Mouse (Mus musculus) midbrain, embryonic 14.5 days (tissue): ENCODE results near the gene Sorbs1. TPM values are rescaled to one million over a fixed set of nuclear protein-coding genes. Genes with fewer than 3 reads are reported as not detected.

ENCODE experiments used
- ATAC-seq: fragments of 200-750 bp; cut with Nextera tagmentation; 2 replicates; pipeline ENCODE4 v1.8.0; 2017; ENCODE audit warnings: moderate number of reproducible peaks, moderate library complexity; ENCODE audit not compliant: low FRiP score, low TSS enrichment
- DNase-seq: peaks from one replicate; pipeline ENCODE4 v3.0.0-alpha.2; 2015
- H3K27ac ChIP-seq: fragments of 300-500 bp; sonication (generic); replicated peaks from 2 replicates; pipeline ENCODE4 v1.5.1; 2014; ENCODE audit warnings: mild to moderate bottlenecking, low read depth, low read length, moderate library complexity
- H3K27me3 ChIP-seq: fragments of 300-500 bp; sonication (generic); 2 replicates; pipeline ENCODE4 v1.6.1; 2014; ENCODE audit warnings: low read length, control low read depth, mixed read lengths; ENCODE audit not compliant: control insufficient read depth, insufficient read depth
- H3K36me3 ChIP-seq: fragments of 300-500 bp; sonication (generic); 2 replicates; pipeline ENCODE4 v1.6.1; 2014; ENCODE audit warnings: low read length, control low read depth; ENCODE audit not compliant: control insufficient read depth, insufficient read depth
- H3K4me1 ChIP-seq: fragments of 300-500 bp; sonication (generic); 2 replicates; pipeline ENCODE4 v1.6.1; 2014; ENCODE audit warnings: mild to moderate bottlenecking, antibody characterized with exemption, low read length, control low read depth; ENCODE audit not compliant: control insufficient read depth, insufficient read depth
- H3K4me2 ChIP-seq: fragments of 300-500 bp; sonication (generic); 2 replicates; pipeline ENCODE4 v1.6.1; 2014; ENCODE audit warnings: mild to moderate bottlenecking, low read length, moderate library complexity
- H3K4me3 ChIP-seq: fragments of 300-500 bp; sonication (generic); replicated peaks from 2 replicates; pipeline ENCODE4 v1.5.1; 2014; ENCODE audit warnings: low read depth, low read length
- H3K9ac ChIP-seq: fragments of 300-500 bp; sonication (generic); replicated peaks from 2 replicates; pipeline ENCODE4 v1.6.1; 2014; ENCODE audit warnings: mild to moderate bottlenecking, low read length, moderate library complexity
- H3K9me3 ChIP-seq: fragments of 300-500 bp; sonication (generic); 2 replicates; pipeline ENCODE4 v1.6.1; 2016; ENCODE audit warnings: low read length, control low read depth, mixed read lengths; ENCODE audit not compliant: control insufficient read depth
- WGBS: fragments of 180-500 bp; shearing (Covaris S2); extraction: QIAGEN DNeasy Blood & Tissue Kit; methylation state at CpG from one replicate; pipeline ENCODE4 v1.1.7; 2014; 5-methylcytosine and 5-hydroxymethylcytosine counted together
- polyA plus RNA-seq: library from polyadenylated mRNA; unstranded; fragments of >200 nt; fragmentation: Nextera tagmentation; extraction: Ambion mirVana; gene quantifications from 2 replicates; pipeline ENCODE4 v1.2.1, GENCODE M21; 2014

Sorbs1 gene
- polyA plus RNA-seq, 1 experiment from 2014 or later, result 87.9 TPM

DNA sequence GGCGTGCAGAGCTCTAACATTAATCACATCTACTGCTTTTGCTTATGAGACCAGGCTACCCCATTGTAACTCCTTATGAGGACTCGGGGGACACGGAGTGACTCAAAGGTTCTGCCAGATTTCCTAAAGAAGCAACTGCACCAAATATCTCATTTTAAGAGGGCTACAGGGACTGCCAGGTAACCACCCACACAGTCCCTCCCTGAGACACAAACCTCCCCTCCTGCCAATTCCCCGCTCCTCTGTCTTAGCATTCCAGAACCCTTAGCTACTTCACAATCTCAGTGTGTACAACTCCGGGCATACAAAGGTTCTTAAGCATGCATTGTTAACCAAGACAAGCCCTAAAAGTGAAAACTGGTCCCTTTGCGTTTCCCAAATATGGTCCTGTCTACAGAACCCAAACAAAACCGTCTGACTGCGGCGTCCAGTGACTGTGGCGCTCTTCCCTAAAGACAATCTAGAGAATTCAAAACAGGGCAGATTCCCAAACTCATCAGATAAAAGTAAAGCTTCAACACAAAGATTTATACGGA lies 104.0 kb downstream of the Sorbs1 start:
- Histone ChIP-seq H3K4me3 (no peak overlapping the region), H3K27me3 (no peaks in the 10 kb centered on the region), H3K36me3 (no peaks in the 10 kb centered on the region), H3K4me2 (no peak overlapping the region), H3K9me3 (no peaks in the 10 kb centered on the region), H3K4me1 (peaks cover 12% of the 10 kb centered on the region), H3K9ac (no peak overlapping the region), H3K27ac (peak overlapping the region; percentile 26; the same call in 1 of the 2 replicates)
- DNase-seq (no peak), ATAC-seq (no peak)
- 83% methylated on average over 11 of the region's 11 CpGs for WGBS

DNA sequence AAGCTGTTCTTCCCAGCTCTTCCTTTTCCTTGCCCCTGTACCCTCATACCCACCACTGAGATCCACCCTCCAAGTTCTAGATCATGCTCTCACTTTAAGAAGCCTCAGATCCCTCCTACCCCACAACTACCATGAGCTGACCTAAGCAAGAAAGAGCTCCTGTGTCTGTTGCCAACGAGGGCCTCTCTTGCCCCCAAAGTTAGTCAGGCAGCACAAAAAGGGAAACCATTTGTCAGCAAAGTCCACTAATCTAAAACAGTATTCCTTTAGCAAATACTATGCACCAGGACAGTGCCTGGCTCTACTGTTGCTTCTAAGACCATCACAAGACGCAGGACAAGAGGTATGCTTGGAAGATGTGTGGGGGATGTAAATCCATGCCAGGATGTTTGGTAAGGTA lies 106.4 kb downstream of the Sorbs1 start:
- DNase-seq (no peak), ATAC-seq (no peak)
- Histone ChIP-seq H3K36me3 (no peaks in the 10 kb centered on the region), H3K9ac (no peak overlapping the region), H3K4me2 (no peak overlapping the region), H3K9me3 (no peaks in the 10 kb centered on the region), H3K27me3 (no peaks in the 10 kb centered on the region), H3K27ac (no peak overlapping the region), H3K4me1 (peaks cover 12% of the 10 kb centered on the region), H3K4me3 (no peak overlapping the region)
- WGBS, result 89% methylated on average over 2 of the region's 2 CpGs

DNA sequence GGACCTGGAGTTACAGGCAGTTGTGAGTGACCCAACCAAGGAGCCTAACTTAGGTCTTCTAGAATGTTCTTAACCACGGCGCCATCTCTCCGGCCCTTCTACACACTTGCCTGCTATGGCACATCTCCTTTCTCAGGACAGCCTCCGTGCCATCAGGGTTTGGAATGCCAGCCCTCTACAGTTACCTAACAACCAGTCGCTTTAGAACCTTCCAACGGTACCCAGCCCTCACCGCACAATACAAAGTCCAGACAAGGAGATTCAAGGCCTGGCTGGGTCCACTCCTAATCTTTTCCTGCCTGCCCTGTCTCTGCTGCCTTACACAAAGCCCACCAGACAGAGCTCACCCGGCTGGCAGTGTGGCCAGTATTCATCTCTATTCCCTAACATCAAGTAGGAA lies 106.9 kb downstream of the Sorbs1 start:
- H3K4me2 ChIP-seq, result no peak overlapping the region

DNA sequence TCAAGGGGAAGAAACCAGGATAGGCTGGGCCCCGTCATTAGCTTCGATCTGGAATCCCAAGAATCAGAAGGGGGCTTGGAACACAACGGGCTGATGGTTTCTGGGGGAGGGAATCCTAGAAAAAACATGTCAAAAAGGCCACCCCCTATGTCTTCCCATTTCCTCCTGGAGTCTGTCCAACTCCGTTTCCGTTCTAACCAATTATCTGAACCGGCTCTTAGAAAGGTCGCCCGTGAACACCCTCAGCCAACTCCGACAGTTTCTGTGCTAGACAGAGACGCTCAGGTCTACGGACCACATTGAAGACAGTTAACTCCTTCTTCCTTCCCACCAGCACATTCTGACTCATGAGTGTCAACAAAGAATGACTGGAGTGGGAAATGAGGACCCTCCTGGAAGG lies 107.8 kb downstream of the Sorbs1 start:
- H3K27ac ChIP-seq, result no peak overlapping the region
- DNase-seq, result no peak
- peaks cover 5% of the 10 kb centered on the region; the same call in 1 of the 2 replicates for H3K4me1 ChIP-seq
- H3K27me3 ChIP-seq, result no peaks in the 10 kb centered on the region
- H3K36me3 ChIP-seq, result no peaks in the 10 kb centered on the region
- no peak overlapping the region for H3K9ac ChIP-seq
- no peaks in the 10 kb centered on the region for H3K9me3 ChIP-seq
- ATAC-seq, result no peak
- no peak overlapping the region for H3K4me2 ChIP-seq
- 91% methylated on average over 11 of the region's 11 CpGs for WGBS
- H3K4me3 ChIP-seq, result no peak overlapping the region

More for the DNA sequence above, 106.9 kb downstream of the Sorbs1 start:
- Histone ChIP-seq H3K9me3 (no peaks in the 10 kb centered on the region), H3K9ac (no peak overlapping the region), H3K36me3 (no peaks in the 10 kb centered on the region), H3K4me3 (no peak overlapping the region), H3K27me3 (no peaks in the 10 kb centered on the region), H3K4me1 (peaks cover 11% of the 10 kb centered on the region), H3K27ac (no peak overlapping the region)
- no peak for DNase-seq
- 94% methylated on average over 8 of the region's 8 CpGs for WGBS
- no peak for ATAC-seq

DNA sequence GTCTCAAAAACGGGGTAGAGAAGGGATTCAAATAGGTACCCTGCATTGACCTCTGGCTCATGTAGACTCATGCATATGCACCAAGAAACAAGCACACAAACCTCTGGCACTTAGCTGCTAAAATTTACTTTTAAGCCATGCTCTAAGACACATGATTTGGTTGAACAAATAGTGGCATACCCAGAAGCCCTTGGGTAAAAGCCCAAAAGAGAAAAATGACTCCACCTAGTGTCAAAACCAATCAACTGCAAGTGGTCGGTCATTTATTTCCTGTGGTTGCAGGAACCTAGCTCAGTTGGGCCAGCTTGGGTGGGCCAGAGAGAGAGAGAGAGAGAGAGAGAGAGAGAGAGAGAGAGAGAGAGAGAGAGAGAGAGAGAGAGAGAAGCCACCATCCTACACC lies 109.0 kb downstream of the Sorbs1 start:
- H3K27ac ChIP-seq, result no peak overlapping the region
- no peaks in the 10 kb centered on the region for H3K36me3 ChIP-seq
- H3K9me3 ChIP-seq, result no peaks in the 10 kb centered on the region
- no peak overlapping the region for H3K4me2 ChIP-seq
- H3K9ac ChIP-seq, result no peak overlapping the region
- ATAC-seq (no peak), DNase-seq (no peak)
- H3K4me1 ChIP-seq, result peaks cover 1% of the 10 kb centered on the region; the same call in 1 of the 2 replicates
- no peaks in the 10 kb centered on the region for H3K27me3 ChIP-seq
- no peak overlapping the region for H3K4me3 ChIP-seq
- 78% methylated on average over 2 of the region's 2 CpGs for WGBS

DNA sequence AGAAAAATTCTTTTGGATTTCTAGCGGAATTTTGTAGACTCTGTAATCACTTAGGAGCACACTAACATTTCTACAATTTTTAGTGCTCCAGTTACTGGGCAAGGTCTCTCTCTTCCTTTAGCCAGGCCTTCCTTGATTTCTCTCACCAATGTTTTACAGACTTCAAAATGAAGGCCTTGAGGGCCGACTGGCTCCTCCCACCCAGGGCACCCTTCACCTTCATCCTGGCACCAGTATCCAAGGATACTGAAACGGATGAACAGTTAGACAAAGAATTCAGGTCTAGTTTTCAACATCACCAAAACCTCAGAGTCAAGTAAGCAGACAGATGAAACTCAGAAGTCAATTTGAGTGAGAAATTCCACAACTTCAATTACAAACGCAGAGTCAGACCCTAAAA lies 109.6 kb downstream of the Sorbs1 start:
- H3K4me2 ChIP-seq, result no peak overlapping the region
- no peaks in the 10 kb centered on the region for H3K27me3 ChIP-seq
- H3K9ac ChIP-seq, result no peak overlapping the region
- H3K36me3 ChIP-seq, result no peaks in the 10 kb centered on the region
- no peak overlapping the region for H3K27ac ChIP-seq
- DNase-seq, result no peak
- no peaks in the 10 kb centered on the region for H3K4me1 ChIP-seq
- ATAC-seq, result no peak
- no peaks in the 10 kb centered on the region for H3K9me3 ChIP-seq
- 91% methylated on average over 4 of the region's 4 CpGs for WGBS
- no peak overlapping the region for H3K4me3 ChIP-seq

DNA sequence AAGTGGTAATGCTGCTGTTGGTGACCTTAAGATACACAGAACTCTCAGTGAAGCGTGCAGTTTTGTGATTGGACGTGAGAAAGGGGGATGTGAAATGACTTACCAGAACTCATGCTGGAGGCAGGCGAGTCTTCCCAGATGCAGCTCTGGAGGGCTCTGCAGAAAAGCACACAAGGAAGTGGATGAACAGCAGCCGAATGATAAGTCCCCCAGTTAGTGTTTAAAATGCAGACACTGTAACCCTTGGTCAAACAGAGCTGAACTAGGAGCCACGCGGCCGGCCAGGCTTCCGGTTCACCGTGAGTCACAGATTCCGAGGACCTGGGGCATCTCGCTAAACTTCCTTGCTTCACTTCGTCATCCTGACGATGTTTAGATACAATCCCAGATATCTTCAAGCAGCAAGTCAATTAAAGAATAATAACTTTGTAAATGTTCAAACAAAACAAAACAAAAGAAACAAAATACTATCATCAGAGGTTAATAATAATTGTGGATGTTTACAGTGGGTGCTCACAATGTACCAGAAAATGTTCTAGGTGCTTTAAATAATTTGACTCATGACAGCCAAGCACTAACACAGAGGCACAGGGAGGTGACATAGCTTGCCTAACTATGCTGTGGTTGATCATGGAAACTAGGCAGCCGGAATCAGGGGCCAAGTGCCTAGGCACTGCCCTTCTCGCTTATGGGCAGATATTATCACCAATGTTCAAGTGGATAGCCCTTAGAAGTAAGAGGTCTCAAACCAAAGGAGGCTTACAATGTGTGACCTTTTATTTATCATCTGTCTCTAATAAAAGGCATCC lies 111.2 kb downstream of the Sorbs1 start:
- Histone ChIP-seq H3K36me3 (0 out of 2 replicates have a peak, but pooled peaks cover 3% of the 10 kb centered on the region), H3K4me2 (no peak overlapping the region), H3K27me3 (no peaks in the 10 kb centered on the region), H3K27ac (no peak overlapping the region), H3K4me1 (no peaks in the 10 kb centered on the region), H3K4me3 (no peak overlapping the region), H3K9me3 (no peaks in the 10 kb centered on the region), H3K9ac (no peak overlapping the region)
- 86% methylated on average over 15 of the region's 15 CpGs for WGBS
- ATAC-seq (no peak), DNase-seq (no peak)

DNA sequence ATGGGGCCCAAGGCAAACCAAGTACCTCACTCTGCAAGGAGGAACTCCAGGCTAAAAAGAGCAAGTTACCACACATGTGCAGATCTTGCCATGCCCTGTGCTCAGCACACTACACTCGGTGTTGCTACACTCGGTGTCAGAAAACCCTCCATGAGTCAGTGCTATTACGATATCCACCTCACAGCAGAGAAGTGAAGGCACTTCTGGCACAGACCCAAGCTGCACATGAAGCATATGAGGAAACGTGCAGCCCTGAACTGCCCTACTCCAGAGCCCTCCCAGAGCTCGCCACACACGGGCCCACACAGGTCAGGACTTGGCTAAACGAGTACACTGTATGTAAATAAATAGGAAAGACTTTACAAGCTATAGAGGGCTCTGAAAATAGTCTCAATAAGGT lies 112.4 kb downstream of the Sorbs1 start:
- ATAC-seq (peak; percentile 37; the same call in 1 of the 2 replicates), DNase-seq (no peak)
- no peaks in the 10 kb centered on the region for H3K9me3 ChIP-seq
- no peak overlapping the region for H3K9ac ChIP-seq
- 91% methylated on average over 7 of the region's 7 CpGs for WGBS
- H3K27me3 ChIP-seq, result no peaks in the 10 kb centered on the region
- H3K4me2 ChIP-seq, result no peak overlapping the region
- no peaks in the 10 kb centered on the region for H3K4me1 ChIP-seq
- no peak overlapping the region for H3K4me3 ChIP-seq
- H3K27ac ChIP-seq, result no peak overlapping the region
- H3K36me3 ChIP-seq, result 0 out of 2 replicates have a peak, but pooled peaks cover 3% of the 10 kb centered on the region
